Mouse (Mus musculus): ENCODE results near the gene Olfr799. TPM values are rescaled to one million over a fixed set of nuclear protein-coding genes. Genes with fewer than 3 reads are reported as not detected.

Gene Olfr799
- not detected in 2 replicates for polyA plus RNA-seq (2012; rRNA removed)

DNA sequence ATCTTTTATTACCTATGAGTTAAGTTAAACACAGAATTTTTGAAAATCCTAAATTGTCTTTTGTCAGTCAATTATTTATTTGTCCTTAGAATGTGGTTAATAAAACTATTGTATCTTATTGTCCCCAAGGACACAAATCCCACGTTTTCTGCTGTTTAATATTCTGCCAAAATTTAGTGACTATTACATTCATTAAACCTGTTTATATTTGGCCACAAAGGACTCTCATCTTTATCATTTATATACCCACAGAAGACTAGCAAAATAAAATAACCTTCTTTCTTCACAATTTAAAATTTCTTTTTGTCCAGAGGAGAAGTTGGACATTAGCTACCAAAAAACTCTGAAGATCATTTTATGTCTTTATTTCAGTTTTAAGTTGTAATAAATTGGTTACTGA, at the start of gene Olfr799:
Gene Olfr799, plus strand, starts transcription at position 301 of the 400 bp plus-strand sequence.
- Histone ChIP-seq H3K27ac (ENCODE audit: control insufficient read depth, insufficient read depth, low read depth, low read length) (no peak within 1 kb of the TSS), H3K4me1 (ENCODE audit: control insufficient read depth, insufficient read depth, low read length) (no peaks in the 10 kb centered on the region), H3K27me3 (ENCODE audit: control insufficient read depth, insufficient read depth, low read length) (no peaks in the 10 kb centered on the region), H3K4me3 (ENCODE audit: control insufficient read depth, low read depth, low read length) (no peak within 1 kb of the TSS), H3K36me3 (ENCODE audit: control insufficient read depth, insufficient read depth, low read length) (no peaks in the 10 kb centered on the region)
- TF ChIP-seq POLR2A (IDR thresholded peaks at IDR 0.05; ENCODE audit: control insufficient read depth, low read depth, low read length) = no peak
- TF ChIP-seq CTCF (IDR thresholded peaks at IDR 0.05; ENCODE audit: control insufficient read depth, insufficient read depth, insufficient replicate concordance, low read depth, low read length) = no peak

DNA sequence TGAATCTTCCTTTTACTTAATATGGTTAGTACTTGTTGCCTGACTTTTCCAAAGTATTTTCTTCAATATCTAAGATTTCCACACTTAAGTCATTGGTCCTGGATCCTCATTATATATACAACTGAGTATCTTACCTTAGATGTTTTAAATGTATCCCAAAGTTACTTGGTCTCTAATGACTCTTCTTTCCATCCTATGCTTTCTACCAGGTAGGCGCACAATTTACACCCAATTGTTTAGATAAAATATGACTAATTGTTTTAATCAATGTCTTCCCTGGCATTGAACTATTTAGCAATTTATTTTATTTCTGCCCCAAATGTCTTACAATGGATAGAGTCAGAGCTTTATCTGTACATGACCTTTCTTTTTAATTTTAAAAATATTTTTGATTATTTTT, 24.8 kb upstream of the Olfr799 start, which contains the start of gene Olfr796:
Gene Olfr796, minus strand, starts transcription at position 101 of the 400 bp plus-strand sequence.
- H3K4me1 ChIP-seq (ENCODE audit: control insufficient read depth, insufficient read depth, low read length) = no peaks in the 10 kb centered on the region
- TF ChIP-seq POLR2A (IDR thresholded peaks at IDR 0.05; ENCODE audit: control insufficient read depth, low read depth, low read length) = no peak
- TF ChIP-seq CTCF (IDR thresholded peaks at IDR 0.05; ENCODE audit: control insufficient read depth, insufficient read depth, insufficient replicate concordance, low read depth, low read length) = no peak
- H3K4me3 ChIP-seq (ENCODE audit: control insufficient read depth, low read depth, low read length) = no peak within 1 kb of the TSS
- H3K36me3 ChIP-seq (ENCODE audit: control insufficient read depth, insufficient read depth, low read length) = no peaks in the 10 kb centered on the region
- no peaks in the 10 kb centered on the region for H3K27me3 ChIP-seq (ENCODE audit: control insufficient read depth, insufficient read depth, low read length)
- no peak within 1 kb of the TSS for H3K27ac ChIP-seq (ENCODE audit: control insufficient read depth, insufficient read depth, low read depth, low read length)

DNA sequence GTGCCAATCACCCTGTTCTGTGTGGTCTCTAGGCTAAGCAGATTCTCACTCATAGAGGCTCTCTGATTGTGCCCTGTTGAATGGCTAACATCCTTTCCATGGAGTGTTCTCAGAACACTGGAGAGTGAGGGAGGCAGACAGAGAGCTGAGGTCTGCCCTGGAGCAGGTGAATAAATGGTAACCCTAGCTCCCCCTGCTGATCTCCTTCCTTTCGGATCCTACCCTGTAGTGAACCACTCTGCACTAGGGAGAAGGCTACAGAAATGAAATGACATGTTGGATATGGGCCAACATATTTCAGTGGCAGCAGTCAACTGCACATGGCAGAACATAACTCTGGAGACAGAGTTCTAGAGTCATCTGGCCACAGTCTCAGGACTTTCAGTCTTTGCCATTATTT, 15.6 kb upstream of the Olfr799 start:
- H3K27me3 ChIP-seq (ENCODE audit: control insufficient read depth, insufficient read depth, low read length) = no peaks in the 10 kb centered on the region
- no peak overlapping the region for H3K27ac ChIP-seq (ENCODE audit: control insufficient read depth, insufficient read depth, low read depth, low read length)
- TF ChIP-seq CTCF (IDR thresholded peaks at IDR 0.05; ENCODE audit: control insufficient read depth, insufficient read depth, insufficient replicate concordance, low read depth, low read length) (no peak), POLR2A (IDR thresholded peaks at IDR 0.05; ENCODE audit: control insufficient read depth, low read depth, low read length) (no peak)
- H3K36me3 ChIP-seq (ENCODE audit: control insufficient read depth, insufficient read depth, low read length) = no peaks in the 10 kb centered on the region
- no peak overlapping the region for H3K4me3 ChIP-seq (ENCODE audit: control insufficient read depth, low read depth, low read length)
- no peaks in the 10 kb centered on the region for H3K4me1 ChIP-seq (ENCODE audit: control insufficient read depth, insufficient read depth, low read length)

DNA sequence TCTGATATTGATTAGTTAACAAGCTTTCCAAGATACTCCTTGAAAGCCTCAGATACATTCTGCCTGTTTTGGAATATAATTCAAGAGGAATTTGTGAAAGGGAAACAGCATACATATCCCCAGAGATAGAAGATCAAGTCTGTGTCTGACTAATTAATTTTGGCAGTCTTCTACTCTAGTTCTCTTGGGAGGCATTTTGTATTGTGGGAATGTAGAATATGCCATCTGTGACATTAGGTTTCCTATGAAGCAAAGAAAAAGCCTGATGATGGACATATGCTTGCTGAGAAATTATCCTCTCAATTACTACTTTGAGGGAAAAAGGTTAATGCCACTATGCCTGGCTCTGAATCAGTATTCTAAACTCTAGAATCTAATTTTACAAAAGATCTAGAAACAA, 14.0 kb upstream of the Olfr799 start:
- Histone ChIP-seq H3K36me3 (ENCODE audit: control insufficient read depth, insufficient read depth, low read length) (no peaks in the 10 kb centered on the region), H3K4me1 (ENCODE audit: control insufficient read depth, insufficient read depth, low read length) (no peaks in the 10 kb centered on the region), H3K27me3 (ENCODE audit: control insufficient read depth, insufficient read depth, low read length) (no peaks in the 10 kb centered on the region), H3K27ac (ENCODE audit: control insufficient read depth, insufficient read depth, low read depth, low read length) (no peak overlapping the region), H3K4me3 (ENCODE audit: control insufficient read depth, low read depth, low read length) (no peak overlapping the region)
- TF ChIP-seq CTCF (IDR thresholded peaks at IDR 0.05; ENCODE audit: control insufficient read depth, insufficient read depth, insufficient replicate concordance, low read depth, low read length) = no peak
- no peak for TF ChIP-seq POLR2A (IDR thresholded peaks at IDR 0.05; ENCODE audit: control insufficient read depth, low read depth, low read length)

DNA sequence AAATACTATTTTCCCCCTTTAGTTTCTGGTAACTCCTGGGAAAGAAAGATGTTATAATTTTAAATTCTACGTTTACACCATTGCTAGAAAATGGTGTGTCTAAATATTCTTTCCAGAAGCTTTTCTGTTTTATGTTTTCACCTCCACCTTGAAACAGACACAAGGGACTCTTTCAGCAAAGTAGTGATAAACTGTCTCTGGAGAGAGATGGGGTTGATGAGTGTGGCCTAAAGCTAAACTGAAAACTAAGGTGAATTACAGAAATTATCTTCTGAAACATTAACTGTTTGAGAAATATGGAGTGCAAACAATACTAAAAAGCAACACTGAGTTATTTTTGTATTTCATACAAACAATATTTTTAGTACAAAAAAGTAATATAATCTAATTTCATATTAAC, 9.4 kb upstream of the Olfr799 start, which contains the start of gene Olfr798:
Gene Olfr798, minus strand, starts transcription at position 101 of the 400 bp plus-strand sequence.
- Histone ChIP-seq H3K4me1 (ENCODE audit: control insufficient read depth, insufficient read depth, low read length) (no peaks in the 10 kb centered on the region), H3K4me3 (ENCODE audit: control insufficient read depth, low read depth, low read length) (no peak within 1 kb of the TSS), H3K36me3 (ENCODE audit: control insufficient read depth, insufficient read depth, low read length) (no peaks in the 10 kb centered on the region), H3K27ac (ENCODE audit: control insufficient read depth, insufficient read depth, low read depth, low read length) (no peak within 1 kb of the TSS), H3K27me3 (ENCODE audit: control insufficient read depth, insufficient read depth, low read length) (no peaks in the 10 kb centered on the region)
- no peak for TF ChIP-seq POLR2A (IDR thresholded peaks at IDR 0.05; ENCODE audit: control insufficient read depth, low read depth, low read length)
- TF ChIP-seq CTCF (IDR thresholded peaks at IDR 0.05; ENCODE audit: control insufficient read depth, insufficient read depth, insufficient replicate concordance, low read depth, low read length) = no peak

DNA sequence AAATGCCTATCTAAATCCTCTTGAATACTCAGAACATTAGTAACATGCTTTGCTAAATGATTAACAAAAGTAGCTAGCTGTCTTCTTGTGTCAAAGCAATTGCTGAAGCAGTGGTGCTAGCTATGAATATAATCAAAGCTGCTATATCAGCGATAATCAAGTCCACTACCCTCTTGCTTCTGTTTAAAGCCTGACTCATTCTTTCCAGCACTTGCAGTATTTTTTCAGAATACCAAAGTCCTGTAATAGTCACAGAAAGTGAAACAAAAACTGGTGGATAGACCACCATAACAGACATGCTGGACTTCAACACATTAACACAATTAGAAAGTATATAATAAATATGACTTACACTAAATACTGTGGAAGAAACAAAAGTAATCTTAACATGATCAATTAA, 14.5 kb downstream of the Olfr799 start:
- Histone ChIP-seq H3K27me3 (ENCODE audit: control insufficient read depth, insufficient read depth, low read length) (no peaks in the 10 kb centered on the region), H3K36me3 (ENCODE audit: control insufficient read depth, insufficient read depth, low read length) (no peaks in the 10 kb centered on the region), H3K4me1 (ENCODE audit: control insufficient read depth, insufficient read depth, low read length) (no peaks in the 10 kb centered on the region), H3K4me3 (ENCODE audit: control insufficient read depth, low read depth, low read length) (no peak overlapping the region), H3K27ac (ENCODE audit: control insufficient read depth, insufficient read depth, low read depth, low read length) (no peak overlapping the region)
- no peak for TF ChIP-seq POLR2A (IDR thresholded peaks at IDR 0.05; ENCODE audit: control insufficient read depth, low read depth, low read length)
- no peak for TF ChIP-seq CTCF (IDR thresholded peaks at IDR 0.05; ENCODE audit: control insufficient read depth, insufficient read depth, insufficient replicate concordance, low read depth, low read length)

DNA sequence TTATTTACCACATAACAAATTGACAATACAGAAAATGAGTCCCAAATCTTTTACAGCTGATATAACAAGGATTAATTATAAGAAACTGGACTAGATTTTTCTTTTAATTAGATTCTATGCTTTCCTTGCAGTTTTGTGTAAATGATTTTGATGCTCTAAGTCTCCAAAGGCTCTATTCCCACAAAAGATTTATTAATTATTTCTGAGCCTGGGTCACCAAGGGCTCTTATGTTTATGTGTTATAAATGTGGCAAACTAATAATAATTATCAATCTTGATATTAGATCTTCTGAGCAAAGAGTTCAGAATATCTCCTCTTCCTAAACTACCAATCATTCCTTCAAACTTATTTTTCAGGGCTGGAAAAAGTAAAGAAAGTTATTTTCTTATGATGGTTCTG, 20.1 kb downstream of the Olfr799 start, which contains the start of gene Olfr800:
Gene Olfr800, plus strand, starts transcription at position 301 of the 400 bp plus-strand sequence.
- no peak within 1 kb of the TSS for H3K4me3 ChIP-seq (ENCODE audit: control insufficient read depth, low read depth, low read length)
- H3K27ac ChIP-seq (ENCODE audit: control insufficient read depth, insufficient read depth, low read depth, low read length) = no peak within 1 kb of the TSS
- no peaks in the 10 kb centered on the region for H3K27me3 ChIP-seq (ENCODE audit: control insufficient read depth, insufficient read depth, low read length)
- no peaks in the 10 kb centered on the region for H3K36me3 ChIP-seq (ENCODE audit: control insufficient read depth, insufficient read depth, low read length)
- TF ChIP-seq CTCF (IDR thresholded peaks at IDR 0.05; ENCODE audit: control insufficient read depth, insufficient read depth, insufficient replicate concordance, low read depth, low read length) = no peak
- TF ChIP-seq POLR2A (IDR thresholded peaks at IDR 0.05; ENCODE audit: control insufficient read depth, low read depth, low read length) = no peak
- no peaks in the 10 kb centered on the region for H3K4me1 ChIP-seq (ENCODE audit: control insufficient read depth, insufficient read depth, low read length)
